Mouse (Mus musculus) kidney, adult 2 months (tissue): ENCODE measurements around the gene Tubb2b. TPM values are rescaled to one million over a fixed set of nuclear protein-coding genes. Genes with fewer than 3 reads are reported as not detected.

Source experiments
- DNase-seq: peaks from one replicate; pipeline ENCODE4 v3.0.0; 2021
- H3K27ac ChIP-seq: fragments of 200-500 bp; 2 replicates; pipeline ENCODE4 v1.5.1; 2012; ENCODE audit warnings: low read depth, low read length, control low read depth, inconsistent platforms; ENCODE audit not compliant: insufficient read depth
- H3K27me3 ChIP-seq: fragments of 200-500 bp; replicated peaks from 2 replicates; pipeline ENCODE4 v1.6.1; 2012; ENCODE audit warnings: mild to moderate bottlenecking, moderate library complexity, low read length, inconsistent platforms; ENCODE audit not compliant: control insufficient read depth, insufficient read depth
- H3K36me3 ChIP-seq: fragments of 200-500 bp; 2 replicates; pipeline ENCODE4 v1.6.1; 2012; ENCODE audit warnings: mild to moderate bottlenecking, moderate library complexity, low read length, inconsistent platforms; ENCODE audit not compliant: control insufficient read depth, insufficient read depth
- H3K4me1 ChIP-seq: fragments of 200-500 bp; 2 replicates; pipeline ENCODE4 v1.6.1; 2011; ENCODE audit warnings: low read length; ENCODE audit not compliant: control insufficient read depth, insufficient read depth
- H3K4me3 ChIP-seq: fragments of 200-500 bp; 2 replicates; pipeline ENCODE4 v1.5.1; 2011; ENCODE audit warnings: mild to moderate bottlenecking, low read depth, low read length, control low read depth; ENCODE audit not compliant: insufficient read depth
- CTCF ChIP-seq: fragments of 200-500 bp; conservative IDR thresholded peaks from 2 replicates; pipeline ENCODE4 v1.5.1; 2011; ENCODE audit warnings: low read depth, mild to moderate bottlenecking, control low read depth, low read length, moderate library complexity, mixed read lengths; ENCODE audit not compliant: insufficient read depth, insufficient read length
- POLR2A ChIP-seq: fragments of 200-500 bp; IDR thresholded peaks from one replicate; pipeline ENCODE4 v1.6.1; 2011; ENCODE audit warnings: low read depth, low read length, control low read depth
- WGBS: fragments of 180-500 bp; shearing (Covaris S2); methylation state at CpG from one replicate; pipeline ENCODE4 v1.1.7; 2018; 5-methylcytosine and 5-hydroxymethylcytosine counted together
- polyA plus RNA-seq: library from polyadenylated mRNA; depleted of rRNA; stranded (reverse); fragments of >200 nt; gene quantifications from 2 replicates; pipeline ENCODE4 v1.2.3, GENCODE M21; 2012

Tubb2b gene
- polyA plus RNA-seq, 1 experiment: 30.5 TPM

GRCm38 (mm10) chr13:34113086-34113485 is 17.2 kb downstream of the Tubb2b start:
- TF ChIP-seq POLR2A (no peak), CTCF (no peak)
- Histone ChIP-seq H3K4me1 (peaks cover 8% of the 10 kb centered on the region; the same call in 1 of the 2 replicates), H3K36me3 (no peaks in the 10 kb centered on the region), H3K27me3 (no peaks in the 10 kb centered on the region), H3K4me3 (no peak overlapping the region), H3K27ac (no peak overlapping the region)
- WGBS: 89% methylated on average over 3 of the region's 3 CpGs
- DNase-seq: no peak

- H3K27me3 ChIP-seq: no peaks in the 10 kb centered on the region
These were observed 17.7 kb downstream of the Tubb2b start for GRCm38 (mm10) chr13:34112369-34113081.

GRCm38 (mm10) chr13:34111878-34112277 is 18.4 kb downstream of the Tubb2b start:
- TF ChIP-seq CTCF (no peak), POLR2A (no peak)

More at GRCm38 (mm10) chr13:34112369-34113081, 17.7 kb downstream of the Tubb2b start:
- no peak for TF ChIP-seq POLR2A
- no peaks in the 10 kb centered on the region for H3K36me3 ChIP-seq
- 45% methylated on average over 5 of the region's 5 CpGs for WGBS
- H3K27ac ChIP-seq: no peak overlapping the region
- peak; percentile 33 for DNase-seq
- H3K4me1 ChIP-seq: peaks cover 8% of the 10 kb centered on the region; the same call in 1 of the 2 replicates
- H3K4me3 ChIP-seq: no peak overlapping the region

GRCm38 (mm10) chr13:34111019-34111418 is 19.2 kb downstream of the Tubb2b start:
- TF ChIP-seq CTCF: no peak
- no peak for TF ChIP-seq POLR2A
- 44% methylated on average over 5 of the region's 5 CpGs for WGBS
- H3K27me3 ChIP-seq: no peaks in the 10 kb centered on the region
- DNase-seq: peak; percentile 61
- H3K36me3 ChIP-seq: no peaks in the 10 kb centered on the region
- H3K4me1 ChIP-seq: peaks cover 8% of the 10 kb centered on the region; the same call in 1 of the 2 replicates
- peak overlapping the region; percentile 76 for H3K27ac ChIP-seq
- H3K4me3 ChIP-seq: no peak overlapping the region

More at GRCm38 (mm10) chr13:34111878-34112277, 18.4 kb downstream of the Tubb2b start:
- H3K27ac ChIP-seq: no peak overlapping the region
- H3K27me3 ChIP-seq: no peaks in the 10 kb centered on the region
- no peaks in the 10 kb centered on the region for H3K36me3 ChIP-seq
- H3K4me3 ChIP-seq: no peak overlapping the region
- H3K4me1 ChIP-seq: peaks cover 8% of the 10 kb centered on the region; the same call in 1 of the 2 replicates
- DNase-seq: no peak
- WGBS: 88% methylated on average over 3 of the region's 3 CpGs

- Histone ChIP-seq H3K36me3 (no peaks in the 10 kb centered on the region), H3K4me3 (no peak overlapping the region), H3K27me3 (no peaks in the 10 kb centered on the region), H3K27ac (peak overlapping the region; percentile 98), H3K4me1 (peaks cover 8% of the 10 kb centered on the region; the same call in 1 of the 2 replicates)
- peak; percentile 84 for DNase-seq
- WGBS: 35% methylated on average over 4 of the region's 4 CpGs
- TF ChIP-seq POLR2A (no peak), CTCF (no peak)
These were observed 20.6 kb downstream of the Tubb2b start for GRCm38 (mm10) chr13:34109677-34110058.

- no peak overlapping the region for H3K4me3 ChIP-seq
- peak overlapping the region; percentile 98 for H3K27ac ChIP-seq
- H3K4me1 ChIP-seq: peaks cover 8% of the 10 kb centered on the region; the same call in 1 of the 2 replicates
- 65% methylated on average over 4 of the region's 4 CpGs for WGBS
- H3K27me3 ChIP-seq: no peaks in the 10 kb centered on the region
- DNase-seq: no peak
- TF ChIP-seq POLR2A: no peak
- TF ChIP-seq CTCF: no peak
- no peaks in the 10 kb centered on the region for H3K36me3 ChIP-seq
These were observed 21.1 kb downstream of the Tubb2b start for GRCm38 (mm10) chr13:34109035-34109676.

- Histone ChIP-seq H3K4me3 (no peak overlapping the region), H3K27ac (no peak overlapping the region), H3K4me1 (peaks cover 8% of the 10 kb centered on the region; the same call in 1 of the 2 replicates), H3K27me3 (no peaks in the 10 kb centered on the region), H3K36me3 (no peaks in the 10 kb centered on the region)
- no peak for TF ChIP-seq POLR2A
- TF ChIP-seq CTCF: no peak
- WGBS: 84% methylated on average over 1 of the region's 1 CpGs
- DNase-seq: no peak
These were observed 23.3 kb downstream of the Tubb2b start for GRCm38 (mm10) chr13:34106999-34107398.
